Mouse (Mus musculus) retina, postnatal 7 days (tissue): ENCODE measurements at regions not wholly inside any gene's neighbourhood (a gene's known extent, or its start where the extent isn't known, plus 50 kb on each side); places are given as distances from the start of the nearest gene placed in this dataset.

Experiments used
- DNase-seq: peaks from one replicate; pipeline ENCODE4 v3.0.0-alpha.2; 2012; ENCODE audit warnings: low read depth, low spot score

DNA sequence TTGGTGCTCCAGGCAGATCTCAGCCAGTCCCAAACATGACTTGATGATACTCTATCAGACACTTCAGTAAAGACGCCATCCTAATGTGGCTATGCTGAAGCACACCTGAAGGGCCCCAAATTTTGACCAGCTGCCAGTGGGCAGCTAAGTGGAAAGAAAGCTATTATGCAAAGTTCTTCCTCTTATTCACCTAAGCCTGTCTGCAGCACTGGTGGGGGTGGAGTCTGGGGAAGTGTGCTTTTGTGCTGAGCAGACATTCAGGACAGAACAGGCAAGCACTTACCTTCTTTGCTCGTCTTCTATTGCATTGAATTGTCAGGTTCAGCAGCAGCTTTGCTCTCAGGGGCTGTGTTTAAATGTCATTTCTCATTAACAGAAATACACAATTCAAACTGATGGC is 200.7 kb downstream of the Pla2g4a start:
- no peak for DNase-seq

DNA sequence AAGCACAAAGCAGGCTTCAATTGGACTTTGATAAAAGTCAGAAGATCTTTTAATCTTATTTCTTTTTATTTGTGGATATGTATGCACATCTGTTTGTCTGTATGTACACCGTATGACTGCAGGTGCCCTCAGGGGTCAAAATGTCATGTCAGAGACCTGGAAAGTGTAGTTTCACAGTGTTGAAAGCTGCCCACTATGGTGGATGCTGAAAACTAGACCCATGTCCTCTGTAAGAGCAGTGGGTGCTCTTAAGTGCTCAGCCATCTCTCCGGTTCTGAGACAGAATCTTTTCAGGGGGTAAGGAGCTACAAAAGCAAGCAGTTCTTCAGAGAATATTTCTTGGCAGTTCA is 202.3 kb downstream of the Pla2g4a start:
- DNase-seq: no peak

DNA sequence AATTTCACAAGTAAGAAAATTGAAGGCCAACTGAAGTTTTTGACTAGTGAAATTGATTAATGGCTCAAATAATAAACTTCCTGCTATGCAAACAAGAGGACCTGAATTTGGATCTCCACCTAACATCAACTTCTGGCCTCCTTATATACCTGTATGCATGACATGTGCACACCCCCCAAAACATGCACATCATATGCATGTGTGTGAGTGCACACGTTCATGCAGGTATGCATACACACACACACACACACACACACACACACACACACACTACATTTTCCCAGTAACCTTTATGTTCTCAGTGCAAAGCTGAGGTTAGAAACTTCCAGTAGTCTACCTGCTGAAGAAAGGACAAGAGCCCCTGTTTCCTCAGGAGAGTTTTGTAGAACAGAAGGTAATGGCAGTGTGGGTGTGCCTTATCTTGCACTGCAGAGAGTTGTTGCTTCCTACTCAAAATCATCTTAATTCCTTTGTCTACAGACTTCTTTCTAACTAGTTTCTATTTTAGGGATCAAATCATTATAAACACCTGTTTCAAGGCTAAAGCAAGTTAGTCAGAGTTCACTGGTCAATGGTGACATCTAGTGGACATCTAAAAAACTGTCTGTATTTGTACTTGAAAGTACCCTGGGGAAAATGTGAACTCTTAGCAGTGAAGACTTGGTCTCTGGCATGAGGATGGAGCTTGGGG is 202.9 kb downstream of the Pla2g4a start:
- DNase-seq: peak; percentile 36

DNA sequence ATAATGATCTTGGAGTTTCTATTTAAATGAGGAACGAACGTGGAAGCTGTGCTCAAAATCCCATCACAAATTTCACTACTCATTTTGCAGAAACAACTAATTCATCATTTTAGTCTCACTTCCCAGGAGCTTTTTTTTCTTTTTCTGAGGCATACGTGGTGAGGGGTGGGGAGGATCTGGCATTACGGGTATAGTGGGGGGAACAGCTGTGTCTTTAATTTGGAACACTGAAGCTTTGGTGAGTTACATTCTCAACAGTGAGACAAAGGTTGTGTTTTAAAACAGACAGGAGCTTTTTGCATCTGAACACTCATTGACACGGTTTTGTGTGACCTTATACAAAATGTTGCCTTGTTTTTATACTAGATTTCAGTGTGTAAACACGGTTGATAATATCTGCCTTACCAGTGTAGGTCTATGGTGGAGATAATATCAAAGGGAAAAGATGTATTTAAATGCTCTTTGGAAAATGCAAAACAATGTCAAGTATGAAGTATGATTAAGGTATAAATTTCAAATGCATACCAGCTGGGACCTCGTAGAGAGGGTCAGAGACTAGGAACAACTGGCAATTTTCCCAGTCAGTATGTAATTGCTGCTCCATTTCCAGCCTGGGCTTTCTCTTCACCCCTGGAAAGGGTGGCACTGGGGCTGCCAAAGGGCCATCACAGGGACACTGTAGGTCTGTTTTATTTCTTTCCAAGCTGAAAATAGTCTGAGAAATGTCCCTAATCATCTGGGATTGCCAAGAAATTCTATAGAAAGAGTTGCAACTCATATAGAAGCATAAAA is 207.6 kb downstream of the Pla2g4a start:
- DNase-seq: no peak

DNA sequence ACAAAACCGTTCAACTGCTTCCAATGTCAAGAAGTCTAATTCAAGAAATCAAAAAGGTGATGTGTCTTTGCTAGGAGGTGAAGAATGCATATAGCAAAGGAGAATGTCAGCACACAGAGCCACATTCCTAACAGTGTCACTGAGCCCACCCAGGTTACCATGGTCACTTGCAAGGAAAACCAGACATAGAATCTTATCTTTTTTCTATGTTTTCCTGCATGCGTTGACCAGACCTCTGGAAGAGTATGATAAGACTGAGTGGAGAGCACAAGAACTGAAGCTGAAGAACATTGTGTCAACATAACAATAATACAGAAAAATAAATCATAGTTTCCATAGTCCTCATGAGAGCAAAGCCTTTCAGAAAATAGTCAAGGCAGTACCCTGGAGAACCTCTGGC is 211.7 kb downstream of the Pla2g4a start:
- DNase-seq: no peak

DNA sequence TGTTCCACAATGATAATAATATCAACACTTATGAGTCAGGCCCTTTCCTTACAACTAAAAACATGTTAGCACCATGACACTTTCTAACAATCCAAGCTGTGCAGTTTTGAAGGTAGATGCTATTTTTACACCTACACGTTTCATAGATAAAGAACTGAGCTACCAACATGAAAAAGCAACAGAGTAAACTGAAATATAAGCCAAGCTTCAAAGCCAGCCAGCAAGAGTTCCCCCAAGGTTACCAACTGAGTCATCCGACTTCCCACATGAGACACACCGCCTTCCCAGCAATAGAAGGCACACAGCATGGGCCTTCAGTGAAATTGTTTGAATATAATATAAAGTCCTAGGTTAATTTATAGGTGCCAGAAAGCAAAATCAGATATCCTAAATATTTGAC is 222.1 kb downstream of the Pla2g4a start:
- no peak for DNase-seq

DNA sequence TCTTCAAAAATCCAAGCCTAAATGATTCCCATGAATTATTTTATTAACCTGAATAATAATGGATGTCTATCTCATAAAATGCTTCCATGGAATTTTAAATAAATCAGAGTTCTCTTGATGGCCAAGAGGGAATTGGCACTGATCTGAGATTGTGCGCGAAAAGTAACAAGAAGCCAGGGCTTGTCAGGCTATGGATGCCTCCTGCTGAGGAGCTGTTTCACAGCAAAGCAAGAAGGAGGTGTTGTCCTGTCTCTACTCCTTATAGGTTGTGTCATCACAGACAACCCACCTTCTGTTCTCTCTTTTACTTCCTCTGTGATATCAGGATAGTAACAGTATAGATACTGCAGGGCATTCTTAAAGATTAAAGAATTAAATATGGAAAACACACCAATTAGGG is 226.8 kb downstream of the Pla2g4a start:
- DNase-seq: no peak

DNA sequence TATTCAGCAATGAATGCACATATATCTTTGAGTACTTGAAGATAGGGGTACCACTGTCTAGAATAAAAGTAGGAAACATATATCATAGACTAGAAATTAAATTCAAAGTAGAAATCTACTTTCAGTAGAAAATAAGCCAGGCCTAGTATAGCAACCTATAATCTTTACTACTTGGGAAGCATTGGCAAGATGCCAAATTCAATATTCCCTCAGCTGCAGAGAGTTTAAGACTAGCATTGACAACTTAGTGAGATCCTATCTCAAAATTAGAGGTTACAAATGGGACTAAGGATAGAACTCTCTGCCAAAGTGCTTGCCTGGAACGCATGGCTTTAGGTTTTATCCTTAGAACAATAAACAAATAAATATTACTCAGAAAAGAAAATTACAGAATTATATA is 245.9 kb downstream of the Pla2g4a start:
- no peak for DNase-seq

DNA sequence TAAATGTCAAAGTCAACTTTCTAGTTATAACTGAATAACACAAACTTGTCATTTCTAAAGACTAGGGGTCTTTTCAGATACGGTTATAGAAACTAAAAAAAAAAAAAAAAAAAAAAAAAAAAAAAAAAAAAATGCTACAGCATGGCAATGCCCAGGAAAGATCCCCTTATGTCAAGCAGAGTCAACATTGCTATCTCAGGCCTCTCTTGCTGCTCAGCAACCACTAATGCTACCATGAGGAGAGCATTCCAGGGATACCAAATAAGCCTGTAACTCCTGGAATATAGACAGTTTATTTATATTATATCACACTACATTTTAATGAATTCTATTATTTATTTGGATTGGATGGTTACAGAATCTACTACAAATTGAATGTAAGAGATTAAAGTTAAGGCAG is 248.8 kb downstream of the Pla2g4a start:
- DNase-seq: no peak

DNA sequence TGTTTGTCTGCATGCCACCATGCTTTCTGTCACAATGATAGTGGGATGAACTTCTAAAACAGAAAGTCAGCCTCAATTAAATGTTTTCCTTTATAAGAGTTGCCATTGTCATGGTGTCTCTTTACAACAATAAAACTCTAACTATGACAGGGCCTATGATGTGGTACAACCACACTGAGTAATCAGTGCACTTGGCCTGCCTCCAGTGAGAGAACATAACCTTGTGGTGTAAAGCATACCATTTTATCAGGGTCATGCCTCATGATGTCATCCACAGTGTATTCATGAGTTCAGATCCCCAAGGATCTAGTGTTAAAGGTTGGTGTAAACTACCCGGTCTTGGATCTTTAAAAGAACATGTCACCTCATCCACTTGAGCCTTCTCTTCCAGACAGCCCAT is 255.9 kb downstream of the Pla2g4a start:
- no peak for DNase-seq

DNA sequence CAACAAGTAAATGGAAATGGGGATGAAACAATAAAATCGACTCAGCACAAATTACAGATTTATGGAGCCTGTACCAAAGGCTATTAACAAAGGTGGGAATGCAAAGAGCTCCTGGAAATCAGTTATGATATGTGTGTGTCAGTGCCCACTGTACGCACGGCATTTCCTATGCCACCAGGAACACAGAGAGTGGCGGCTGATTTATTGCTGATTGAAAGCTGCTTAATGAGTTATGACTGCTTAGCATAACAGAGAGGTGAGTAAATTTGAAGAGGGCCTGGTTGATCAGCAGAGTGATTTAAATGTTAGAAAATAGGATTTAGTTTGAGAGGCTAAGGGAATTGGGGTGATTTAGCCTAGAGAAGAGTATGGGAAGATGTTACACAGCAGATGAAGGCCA is 261.7 kb downstream of the Pla2g4a start:
- DNase-seq: no peak

DNA sequence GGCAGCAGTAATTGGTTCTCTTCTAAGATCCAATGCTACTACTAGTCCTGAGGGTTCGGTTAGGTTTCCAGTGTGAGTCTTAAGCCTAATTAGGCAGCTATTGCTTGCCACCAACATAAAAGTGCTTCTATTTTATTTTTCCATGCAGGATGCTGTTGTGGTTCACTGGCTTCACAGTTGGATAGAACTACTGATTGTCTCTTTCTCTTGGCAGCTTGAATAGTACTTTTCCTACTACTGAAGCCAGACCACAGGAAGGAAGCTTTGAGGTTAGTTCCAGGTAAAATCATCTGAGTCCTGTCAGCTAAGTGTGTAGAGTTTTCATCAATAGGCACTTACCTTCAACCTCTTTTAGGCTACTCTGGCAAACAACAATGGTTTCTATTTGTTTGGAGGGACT is 286.9 kb downstream of the Pla2g4a start:
- no peak for DNase-seq

DNA sequence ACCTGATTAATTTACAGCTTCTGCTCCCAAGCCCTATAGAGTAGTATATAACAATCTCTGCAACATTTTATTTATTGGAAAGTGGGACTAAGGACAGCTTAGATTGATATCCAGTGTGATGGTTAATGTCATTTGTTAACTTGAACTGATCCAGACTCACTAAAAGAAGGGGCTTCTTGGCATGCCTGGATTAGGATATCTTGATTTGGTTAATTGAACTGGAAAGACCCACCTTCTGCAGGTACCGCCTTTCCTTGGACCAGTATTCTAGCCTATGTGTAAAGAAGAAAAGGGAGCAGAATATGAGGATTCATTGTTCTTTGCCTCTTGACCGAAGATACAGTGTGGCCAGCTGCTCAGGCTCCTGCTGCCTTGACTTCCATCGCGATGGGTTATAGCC is 288.5 kb downstream of the Pla2g4a start:
- no peak for DNase-seq

DNA sequence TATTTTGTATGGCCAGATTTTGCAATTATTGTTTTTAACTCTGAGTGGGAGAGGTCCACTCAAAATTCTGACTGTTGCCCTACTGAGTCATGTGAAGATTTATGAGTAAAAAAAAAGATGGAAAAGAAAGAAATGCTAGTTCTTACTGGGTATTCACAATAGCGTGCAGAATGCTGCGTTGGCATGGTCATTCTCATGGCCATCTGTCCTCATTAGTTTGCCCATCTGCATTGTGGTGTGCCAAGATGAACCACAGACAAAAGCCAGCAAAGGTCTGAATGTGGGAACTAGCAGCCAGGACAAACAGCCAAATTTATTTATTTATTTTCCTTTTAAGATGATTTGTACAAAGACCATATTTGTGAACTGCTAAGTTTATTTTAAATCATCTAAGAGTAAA is 289.0 kb downstream of the Pla2g4a start:
- no peak for DNase-seq

DNA sequence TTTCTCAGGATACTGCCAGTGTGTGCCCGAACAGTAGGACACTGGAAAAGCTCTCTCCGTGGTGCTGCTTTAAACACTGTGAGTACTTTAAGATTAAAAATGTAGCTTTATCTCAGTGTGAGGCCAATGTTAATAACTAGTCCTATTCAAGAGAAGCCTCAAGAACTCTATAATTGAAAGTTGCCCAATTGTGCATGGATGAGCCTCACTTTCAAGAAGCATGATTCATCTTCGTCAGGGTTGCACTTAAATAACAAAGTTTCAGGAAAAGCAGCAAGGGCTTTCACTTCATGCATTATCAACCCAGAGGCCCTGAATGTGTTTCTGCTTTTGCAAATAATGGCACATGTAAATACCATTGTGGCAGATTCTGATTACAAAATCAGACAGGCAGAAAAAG is 290.0 kb downstream of the Pla2g4a start:
- no peak for DNase-seq
